Mouse (Mus musculus): ENCODE measurements around the gene Gm28035.

GRCm38 (mm10) chr2:30203439-30203838 is 36.9 kb upstream of the Gm28035 start:
- TF ChIP-seq TAL1 (conservative IDR thresholded peaks at IDR 0.05; ENCODE audit: low read depth, low read length) (no peak), CTCF (IDR thresholded peaks at IDR 0.05; ENCODE audit: low read depth, low read length) (peak; percentile 71), POLR2AphosphoS5 (IDR thresholded peaks at IDR 0.05; ENCODE audit: insufficient replicate concordance, low read depth, low read length) (no peak), GATA1 (IDR thresholded peaks at IDR 0.05; ENCODE audit: borderline replicate concordance, low read length) (no peak)

Data from G1E (cell line).